Mouse (Mus musculus) Patski (cell line): ENCODE results near the gene Disc1. TPM values are rescaled to one million over a fixed set of nuclear protein-coding genes. Genes with fewer than 3 reads are reported as not detected.

ENCODE experiments used
- ATAC-seq: fragments of 100-300 bp; one replicate; pipeline ENCODE4 v1.8.0; 2021
- CTCF ChIA-PET: fragments of 350-600 bp; sonication (Branson Sonifier 250); formaldehyde crosslinking; loops from one replicate; lab custom pipeline; 2022; ENCODE audit warnings: inconsistent platforms; lab: Charles Lee
- POLR2A ChIA-PET: fragments of 350-600 bp; sonication (Branson Sonifier 250); formaldehyde crosslinking; loops from one replicate; lab custom pipeline; 2022; ENCODE audit warnings: antibody characterized with exemption, inconsistent platforms; lab: Charles Lee
- DNase-seq: peaks from one replicate; pipeline ENCODE4 v3.0.0-alpha.2; 2011; ENCODE audit warnings: low read depth, low spot score
- H3K27me3 ChIP-seq: fragments of 371-371 bp; one replicate; pipeline ENCODE4 v1.5.1; 2021
- CTCF ChIP-seq: fragments of 100-300 bp; IDR thresholded peaks from one replicate; pipeline ENCODE4 v1.5.1; 2021
- in situ Hi-C: fragments of 300-500 bp; cut with MboI; formaldehyde crosslinking; loops from 3 replicates; pipeline ENCODE4 v1.11.1; 2018; ENCODE audit warnings: low pct_unique_long_range_greater_than_20kb, mixed read lengths
- polyA plus RNA-seq: library from polyadenylated mRNA; unstranded; gene quantifications from one replicate; pipeline ENCODE4 v1.2.3, GENCODE M21; 2021

Gene Disc1
- polyA plus RNA-seq, 1 experiment from 2014 or later, result 0.06 TPM

GRCm38 (mm10) chr8:125206391-125206790 lies 152.4 kb downstream of the Disc1 start:
- no peak for DNase-seq
- POLR2A ChIA-PET, result no interaction called here
- no peak for ATAC-seq
- CTCF ChIA-PET, result no interaction called here
- peaks cover 16% of the 10 kb centered on the region for H3K27me3 ChIP-seq
- no peak for TF ChIP-seq CTCF
- in situ Hi-C loops, result no loop called here

- DNase-seq (no peak), ATAC-seq (no peak)
- TF ChIP-seq CTCF, result no peak
- ChIA-PET POLR2A (no interaction called here), CTCF (no interaction called here)
- in situ Hi-C loops, result no loop called here
- H3K27me3 ChIP-seq, result peaks cover 16% of the 10 kb centered on the region
Observed at GRCm38 (mm10) chr8:125206962-125207361, 153.0 kb downstream of the Disc1 start.

- TF ChIP-seq CTCF, result no peak
- peaks cover 24% of the 10 kb centered on the region for H3K27me3 ChIP-seq
- ChIA-PET CTCF (no interaction called here), POLR2A (no interaction called here)
- in situ Hi-C loops, result no loop called here
- DNase-seq, result no peak
- ATAC-seq, result no peak
Observed at GRCm38 (mm10) chr8:125212619-125213167, 158.7 kb downstream of the Disc1 start.

DNA sequence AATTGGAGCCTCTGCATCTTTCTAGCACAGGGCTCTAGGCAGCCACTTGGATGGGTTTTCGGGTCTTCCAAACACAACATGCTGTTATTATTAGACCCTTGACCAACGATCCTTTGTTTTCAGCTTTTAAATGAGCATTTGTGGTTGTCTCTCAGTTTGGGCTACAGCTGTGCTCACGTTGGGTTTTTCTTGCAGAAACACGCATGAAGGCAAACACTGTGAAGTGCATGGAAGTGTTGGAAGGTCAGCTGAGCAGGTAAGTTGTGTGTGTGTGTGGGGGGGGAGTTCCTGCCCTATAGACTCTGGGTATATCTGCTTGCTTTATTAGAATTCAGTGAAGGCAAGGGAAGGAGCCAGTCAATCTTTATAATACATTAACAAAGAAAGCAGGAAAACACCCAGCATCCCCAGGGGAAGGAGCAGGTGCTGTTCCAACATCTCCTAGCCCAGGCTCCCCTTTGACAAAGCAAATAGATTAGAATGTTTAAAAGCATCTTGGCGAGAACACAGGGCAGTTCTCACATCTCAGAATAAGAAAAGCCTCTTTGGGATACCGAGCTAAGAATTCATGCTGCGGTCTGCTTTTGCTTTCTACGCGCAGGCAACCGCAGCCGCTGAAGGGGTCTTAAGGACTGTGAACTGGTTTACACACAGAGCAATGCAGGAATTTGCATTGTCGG lies 164.0 kb downstream of the Disc1 start:
- TF ChIP-seq CTCF, result no peak
- ChIA-PET POLR2A (interaction anchor here (0.7 kb wide), 1 partner anchor 330 kb away, joined by 6 read pairs; no protein-coding TSS in a partner anchor), CTCF (interaction anchor here (1.1 kb wide), 1 partner anchor 9 kb away, joined by 4 read pairs; no protein-coding TSS in a partner anchor)
- ATAC-seq, result no peak
- no peak for DNase-seq
- in situ Hi-C loops, result no loop called here
- H3K27me3 ChIP-seq, result peaks cover 8% of the 10 kb centered on the region

DNA sequence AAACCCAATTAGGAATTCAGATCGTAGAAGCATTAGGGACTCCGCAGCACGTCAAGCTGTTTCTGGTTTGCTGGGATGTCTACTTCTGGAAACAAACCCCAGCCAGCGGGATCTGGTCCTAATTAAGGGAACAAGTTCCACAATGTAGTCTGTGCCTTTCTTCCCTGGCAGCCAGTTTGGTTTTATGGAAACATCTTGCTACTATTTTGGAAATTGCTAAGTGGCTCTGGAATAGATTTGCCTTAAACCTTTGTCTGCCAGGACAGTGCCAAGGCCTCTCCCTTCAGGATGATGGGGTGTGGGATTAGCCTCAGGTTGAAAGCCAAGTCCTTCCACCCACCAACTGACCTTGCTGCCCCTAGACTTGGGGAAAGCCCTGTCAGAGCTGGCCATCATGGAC lies 164.7 kb downstream of the Disc1 start:
- POLR2A ChIA-PET, result interaction anchor here (0.7 kb wide), 1 partner anchor 331 kb away, joined by 6 read pairs; no protein-coding TSS in a partner anchor
- in situ Hi-C loops, result no loop called here
- peaks cover 8% of the 10 kb centered on the region for H3K27me3 ChIP-seq
- no peak for TF ChIP-seq CTCF
- CTCF ChIA-PET, result no interaction called here
- ATAC-seq, result no peak
- no peak for DNase-seq

DNA sequence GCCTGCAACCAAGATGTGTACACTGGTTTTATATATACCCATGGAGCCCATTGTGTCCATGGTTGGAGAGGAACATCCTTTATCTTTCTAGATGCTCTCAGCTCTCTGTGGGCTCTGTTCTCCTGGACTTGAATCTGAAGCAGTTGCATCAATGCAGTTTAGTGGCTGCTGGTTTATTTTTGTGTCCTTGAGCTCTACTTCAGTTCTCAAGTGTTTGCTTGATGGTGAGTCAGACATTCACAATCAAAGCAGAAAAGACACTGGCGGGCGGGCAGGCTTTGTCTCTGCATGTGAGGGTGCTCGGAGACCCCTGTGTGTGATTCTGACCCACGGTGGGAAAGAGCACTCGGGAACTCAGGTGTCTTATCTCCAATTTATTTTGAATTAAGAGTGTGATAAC lies 166.6 kb downstream of the Disc1 start:
- CTCF ChIA-PET, result no interaction called here
- in situ Hi-C loops, result no loop called here
- no peak for ATAC-seq
- POLR2A ChIA-PET, result no interaction called here
- DNase-seq, result no peak
- H3K27me3 ChIP-seq, result no peaks in the 10 kb centered on the region
- TF ChIP-seq CTCF, result no peak

DNA sequence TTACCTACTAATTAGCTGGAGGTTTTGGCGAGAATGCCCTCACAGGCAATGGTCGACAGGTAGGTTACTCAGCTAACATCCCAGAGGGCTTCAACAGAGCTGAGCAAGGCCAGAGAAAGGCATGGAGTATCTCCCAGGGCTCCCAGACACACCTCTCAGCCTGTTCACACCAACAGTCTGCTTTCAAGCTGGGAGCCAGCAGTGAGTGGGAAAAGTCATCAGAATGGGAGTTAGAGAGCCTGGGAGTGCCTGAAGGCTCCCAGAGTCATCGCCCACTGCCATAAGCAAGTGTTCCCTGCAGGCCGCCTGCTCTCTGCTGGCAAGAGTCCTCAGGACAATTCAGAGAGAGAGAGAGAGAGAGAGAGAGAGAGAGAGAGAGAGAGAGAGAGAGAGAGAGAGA lies 167.1 kb downstream of the Disc1 start:
- H3K27me3 ChIP-seq, result no peaks in the 10 kb centered on the region
- in situ Hi-C loops, result no loop called here

DNA sequence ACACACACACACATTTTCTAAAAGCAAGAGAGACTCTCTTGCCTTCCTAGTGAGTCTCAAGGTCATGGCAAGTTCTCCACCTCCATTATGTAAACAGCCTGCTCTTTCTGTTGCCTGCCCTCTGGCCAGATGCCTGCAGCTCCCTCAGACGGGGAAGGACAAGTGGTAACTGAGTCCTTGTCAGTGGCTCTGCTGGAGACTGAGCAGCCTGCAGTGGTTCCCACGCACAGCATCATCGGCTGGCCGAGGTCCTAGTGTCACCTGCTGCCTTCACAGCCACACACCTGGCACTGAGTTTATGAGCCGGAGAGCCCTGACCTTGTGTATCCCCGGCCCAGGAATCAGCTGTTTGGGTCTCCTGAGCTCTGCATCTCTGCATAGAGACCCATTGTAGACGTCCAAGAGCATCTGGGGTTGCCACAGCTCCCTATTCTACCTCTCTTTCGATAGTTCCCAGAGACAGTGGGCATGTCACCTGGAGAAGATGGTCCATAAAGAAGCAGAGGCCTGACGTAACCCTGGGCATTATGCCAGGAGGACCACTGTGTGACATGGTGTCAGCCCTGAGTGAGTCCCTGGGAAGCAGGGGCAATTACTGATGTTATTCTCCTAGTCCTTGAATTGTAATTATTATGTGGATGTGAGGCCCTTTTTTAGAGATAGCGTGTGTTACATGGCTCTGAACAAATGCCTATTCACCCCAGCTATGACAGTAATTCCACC lies 169.2 kb downstream of the Disc1 start:
- H3K27me3 ChIP-seq, result no peaks in the 10 kb centered on the region
- ATAC-seq, result no peak
- in situ Hi-C loops, result no loop called here
- no peak for TF ChIP-seq CTCF
- ChIA-PET POLR2A (interaction anchor here (0.6 kb wide), 1 partner anchor 286 kb away, joined by 4 read pairs; no protein-coding TSS in a partner anchor), CTCF (no interaction called here)
- no peak for DNase-seq

More for the DNA sequence above, 167.1 kb downstream of the Disc1 start:
- ATAC-seq (no peak), DNase-seq (no peak)
- ChIA-PET POLR2A (interaction anchor here (0.6 kb wide), 1 partner anchor 340 kb away, joined by 3 read pairs; no protein-coding TSS in a partner anchor), CTCF (no interaction called here)
- TF ChIP-seq CTCF, result no peak

DNA sequence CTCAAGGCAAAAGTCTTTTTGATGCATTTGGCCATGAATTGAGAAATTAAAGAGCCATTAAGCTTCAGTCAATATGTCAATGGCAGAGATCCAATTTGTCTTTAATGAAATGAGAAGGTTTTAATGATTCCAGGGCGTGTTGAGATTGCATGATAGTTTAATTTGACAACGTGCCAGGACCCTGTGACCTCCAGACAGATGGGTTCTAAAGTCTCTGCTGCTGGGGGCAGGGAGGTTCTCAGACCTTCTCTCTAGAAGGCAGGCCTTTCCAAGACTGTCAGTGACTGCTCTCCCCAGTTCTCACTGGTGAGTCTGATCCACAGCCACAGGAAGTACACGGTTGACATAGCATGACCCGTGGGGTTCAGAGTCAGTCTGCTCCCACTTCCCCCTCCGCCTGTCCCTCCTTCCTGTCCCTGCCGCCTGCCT lies 170.3 kb downstream of the Disc1 start:
- no peak for TF ChIP-seq CTCF
- ATAC-seq (no peak), DNase-seq (no peak)
- no peaks in the 10 kb centered on the region for H3K27me3 ChIP-seq
- in situ Hi-C loops, result no loop called here
- ChIA-PET CTCF (no interaction called here), POLR2A (no interaction called here)

- ChIA-PET CTCF (no interaction called here), POLR2A (no interaction called here)
- in situ Hi-C loops, result no loop called here
- no peak for DNase-seq
- H3K27me3 ChIP-seq, result no peaks in the 10 kb centered on the region
- ATAC-seq, result no peak
- no peak for TF ChIP-seq CTCF
Observed at GRCm38 (mm10) chr8:125225266-125225665, 171.3 kb downstream of the Disc1 start.
